Mouse (Mus musculus) CD4-positive, CD25-positive, alpha-beta regulatory T cell, adult 4 months (primary cell): ENCODE measurements around the gene Slc38a8. TPM values are rescaled to one million over a fixed set of nuclear protein-coding genes. Genes with fewer than 3 reads are reported as not detected.
A peak's percentile ranks its signal among the peaks of the same experiment; 100 is the strongest.

Experiments
- ATAC-seq: one replicate; pipeline ENCODE4 v1.8.0; 2017
- polyA plus RNA-seq, 2 experiments: library from polyadenylated mRNA; unstranded; fragments of 100-300 nt; shearing (Covaris generic); gene quantifications; one replicate each; pipeline ENCODE4 v1.2.1; 2017

Gene Slc38a8
- polyA plus RNA-seq, 2 experiments from 2014 or later = not detected

DNA sequence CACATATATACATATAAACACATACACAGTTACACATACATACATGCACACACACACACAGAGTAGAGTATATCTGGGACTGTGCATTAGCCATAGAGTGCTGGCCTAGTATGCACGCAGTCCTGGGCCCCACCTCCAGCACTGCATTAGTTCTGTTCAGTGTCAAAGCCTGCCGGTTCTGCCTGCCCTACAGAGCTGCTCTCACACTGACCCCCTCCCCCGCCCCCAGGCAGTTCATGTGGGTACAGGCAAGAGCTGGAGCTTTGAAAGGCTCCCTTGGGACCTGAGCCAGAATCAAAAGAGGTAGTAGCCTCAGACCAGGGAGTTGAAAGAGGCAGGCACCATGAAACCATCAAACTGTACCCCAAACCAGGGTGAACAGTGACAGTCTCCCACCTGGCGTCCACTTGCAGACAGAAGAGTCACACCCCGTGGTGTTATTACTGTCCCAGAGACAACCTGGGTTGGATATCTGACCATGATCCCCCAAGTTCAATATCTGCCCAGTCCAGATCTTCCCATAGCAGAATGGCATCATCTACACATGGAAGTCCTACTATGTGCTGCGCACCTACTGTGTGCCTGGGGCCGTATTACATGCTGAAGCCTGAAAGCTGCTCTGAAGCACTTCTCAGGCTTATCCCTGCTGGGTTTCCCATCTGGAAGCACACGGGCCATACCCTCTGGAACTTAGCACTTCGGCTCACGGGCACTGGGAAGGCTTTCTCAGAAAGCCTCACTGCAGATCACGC, 17.2 kb downstream of the Slc38a8 start:
- no peak for ATAC-seq

DNA sequence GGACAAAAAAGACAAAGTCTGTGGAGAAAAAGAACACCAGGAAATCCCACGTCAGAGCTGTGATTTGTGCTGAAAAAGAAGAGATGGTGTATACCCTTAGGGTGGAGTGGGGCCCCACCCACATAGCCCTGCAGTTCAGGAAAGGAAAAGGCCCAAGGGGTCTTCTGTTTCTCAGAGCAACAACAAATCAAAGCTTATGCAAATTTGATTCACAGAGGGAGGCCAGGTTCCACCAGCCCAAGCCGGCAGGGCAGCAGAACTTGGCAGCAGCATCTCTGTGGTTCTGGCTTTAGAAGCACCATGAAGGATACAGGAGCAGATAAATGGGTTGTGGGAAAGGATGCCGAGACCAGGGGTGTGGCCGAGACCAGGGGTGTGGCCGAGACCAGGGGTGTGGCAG, 22.8 kb downstream of the Slc38a8 start:
- no peak for ATAC-seq

DNA sequence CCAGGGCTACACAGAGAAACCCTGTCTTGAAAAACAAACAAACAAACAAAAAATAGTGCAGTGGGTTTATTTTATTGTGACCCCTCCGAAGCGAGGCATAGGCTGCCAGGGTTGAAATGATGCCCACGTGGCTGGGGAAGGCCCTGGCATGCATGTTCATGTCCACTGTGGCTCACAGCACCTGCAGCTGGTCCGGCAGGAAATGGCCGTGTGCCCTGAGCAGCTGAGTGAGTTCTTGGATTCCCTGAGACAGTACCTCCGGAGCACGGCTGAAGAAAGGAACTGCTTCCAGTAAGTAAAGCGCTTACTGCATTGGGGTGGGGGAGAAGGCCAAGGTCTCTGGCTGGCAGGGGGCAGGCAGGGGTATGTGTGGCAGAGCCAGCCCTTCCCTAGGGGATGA, 33.4 kb downstream of the Slc38a8 start:
- no peak for ATAC-seq

DNA sequence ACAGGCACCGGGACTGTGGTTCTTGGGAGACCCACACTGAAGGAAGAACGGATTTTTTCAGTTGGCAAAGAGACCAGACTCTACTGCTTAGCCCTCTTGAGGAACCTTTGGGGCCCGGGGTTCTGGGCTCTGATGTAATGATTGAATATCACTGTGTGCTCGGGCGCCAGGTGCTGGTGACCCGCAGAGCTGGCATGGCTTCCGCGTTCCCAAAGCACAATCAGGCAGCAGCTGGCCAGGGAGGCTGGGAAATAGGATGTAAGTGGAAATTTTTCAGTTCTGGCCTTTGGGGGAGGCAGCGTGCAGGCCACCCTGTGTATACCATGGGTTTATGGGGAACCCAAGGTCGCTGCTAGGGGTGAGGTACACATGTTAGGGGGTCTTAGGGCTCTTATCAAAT, 34.7 kb downstream of the Slc38a8 start:
- ATAC-seq = no peak

DNA sequence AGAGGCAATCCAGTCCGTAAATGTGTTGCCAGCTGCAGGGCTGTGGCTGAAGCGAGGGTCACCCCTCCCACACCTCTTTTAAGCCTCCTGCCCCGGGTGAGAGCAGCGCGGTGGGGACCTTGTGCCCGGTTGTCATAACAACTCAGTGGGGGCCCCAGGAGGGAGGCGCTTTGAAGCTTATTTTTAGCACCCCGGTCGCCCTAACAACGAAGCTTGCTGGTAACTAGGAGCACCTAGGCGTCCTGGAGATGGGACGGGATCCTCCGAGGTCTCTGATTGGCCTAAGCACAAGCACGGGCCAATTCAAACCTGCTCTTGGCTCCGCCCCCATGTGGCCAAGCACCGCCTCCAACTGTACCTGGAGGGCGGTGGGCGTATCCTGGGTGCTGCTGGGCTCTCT, 35.4 kb downstream of the Slc38a8 start:
- ATAC-seq = no peak

- ATAC-seq = no peak
Observed at GRCm38 (mm10) chr8:119463709-119464108, 37.8 kb downstream of the Slc38a8 start.

- ATAC-seq = no peak
Observed at GRCm38 (mm10) chr8:119461356-119461755, 40.1 kb downstream of the Slc38a8 start.

GRCm38 (mm10) chr8:119459724-119460123, 41.8 kb downstream of the Slc38a8 start:
- ATAC-seq = no peak

GRCm38 (mm10) chr8:119456045-119456444, 45.5 kb downstream of the Slc38a8 start:
- ATAC-seq = no peak

- ATAC-seq = no peak
Observed at GRCm38 (mm10) chr8:119452919-119453318, 48.6 kb downstream of the Slc38a8 start.

GRCm38 (mm10) chr8:119451131-119451530, 50.4 kb downstream of the Slc38a8 start:
- no peak for ATAC-seq

DNA sequence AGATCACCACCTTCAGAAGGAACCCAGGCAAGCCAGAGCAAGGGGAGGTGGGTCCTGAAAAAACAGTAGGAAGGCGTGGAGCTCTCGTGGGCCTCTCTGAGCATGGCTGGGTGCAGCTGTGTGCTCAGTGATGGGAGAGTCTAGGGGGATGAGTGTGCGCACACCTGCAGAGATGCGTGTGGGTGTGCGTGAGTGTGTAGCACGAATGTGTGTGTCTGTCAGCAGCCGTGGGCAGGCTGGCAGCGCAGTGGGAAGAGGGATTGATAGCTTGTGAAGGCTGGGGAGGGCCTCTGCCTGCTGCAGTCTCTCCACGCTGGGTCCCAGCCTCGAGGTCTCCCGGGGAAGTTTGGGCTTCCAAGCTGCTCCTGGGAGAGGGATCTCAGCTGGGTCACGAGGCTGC, 51.9 kb downstream of the Slc38a8 start:
- ATAC-seq = no peak

GRCm38 (mm10) chr8:119447781-119448170, 53.7 kb downstream of the Slc38a8 start:
- ATAC-seq = no peak

- ATAC-seq = no peak
Observed at GRCm38 (mm10) chr8:119446990-119447780, 54.3 kb downstream of the Slc38a8 start.

DNA sequence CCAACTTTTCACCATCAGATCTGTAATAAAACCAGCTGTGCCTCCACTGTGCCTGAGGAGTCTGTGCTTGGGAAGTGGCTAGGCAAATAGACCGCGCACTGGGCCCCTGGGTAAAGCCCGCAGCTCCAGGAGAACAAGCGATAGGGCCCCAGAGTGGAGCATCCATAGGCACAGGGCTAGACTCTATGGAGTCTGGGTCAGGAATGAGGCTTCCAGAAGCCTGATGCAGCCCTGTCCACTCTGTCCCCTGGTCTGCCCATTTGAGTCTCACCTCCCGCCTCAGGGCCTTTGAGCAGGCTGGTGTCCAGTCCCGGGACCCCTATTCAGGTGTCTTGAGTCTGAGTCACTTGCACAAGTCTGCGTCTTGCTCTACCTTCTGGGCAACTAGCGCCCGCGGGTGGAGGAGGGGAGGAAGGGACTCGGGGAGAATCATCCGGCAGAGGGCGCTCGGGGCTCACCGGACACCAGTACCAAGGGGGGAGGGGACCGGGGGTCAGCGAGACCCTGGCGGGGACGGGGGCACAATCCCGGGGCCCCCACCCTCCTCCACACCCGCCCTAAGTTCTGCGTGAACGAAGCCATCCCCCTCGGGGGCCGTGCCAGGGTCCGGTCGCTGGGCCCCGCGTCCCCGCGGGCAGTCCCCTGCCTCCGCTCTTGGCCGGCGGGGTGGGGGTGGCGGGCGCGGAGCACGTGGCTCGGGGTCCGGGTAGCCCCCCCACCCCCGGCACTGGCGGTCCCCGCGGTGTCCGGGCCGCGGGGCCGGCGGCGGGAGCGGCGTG, 55.1 kb downstream of the Slc38a8 start, which contains the start of gene Necab2:
TSS of gene Necab2 (plus strand) at position 509 of the 779 bp plus-strand sequence.
- ATAC-seq = no peak

DNA sequence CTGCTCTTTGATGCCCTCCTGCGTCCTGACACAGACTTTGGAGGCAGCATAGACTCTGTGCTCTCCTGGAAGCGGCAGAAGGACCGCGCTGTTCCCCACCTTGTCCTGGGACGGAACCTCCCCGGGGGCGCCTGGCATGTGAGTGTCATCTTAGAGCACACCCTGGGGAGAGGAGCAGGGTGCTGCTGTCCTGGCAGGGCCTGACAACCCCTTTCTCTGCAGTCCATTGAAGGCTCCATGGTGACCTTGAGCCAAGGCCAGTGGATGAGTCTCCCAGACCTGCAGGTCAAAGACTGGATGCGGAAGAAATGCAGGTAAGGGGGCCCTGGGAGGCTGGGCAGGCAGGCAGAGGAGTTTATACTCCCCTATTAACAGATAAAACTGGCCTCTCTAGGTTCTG, 58.5 kb downstream of the Slc38a8 start:
- no peak for ATAC-seq

DNA sequence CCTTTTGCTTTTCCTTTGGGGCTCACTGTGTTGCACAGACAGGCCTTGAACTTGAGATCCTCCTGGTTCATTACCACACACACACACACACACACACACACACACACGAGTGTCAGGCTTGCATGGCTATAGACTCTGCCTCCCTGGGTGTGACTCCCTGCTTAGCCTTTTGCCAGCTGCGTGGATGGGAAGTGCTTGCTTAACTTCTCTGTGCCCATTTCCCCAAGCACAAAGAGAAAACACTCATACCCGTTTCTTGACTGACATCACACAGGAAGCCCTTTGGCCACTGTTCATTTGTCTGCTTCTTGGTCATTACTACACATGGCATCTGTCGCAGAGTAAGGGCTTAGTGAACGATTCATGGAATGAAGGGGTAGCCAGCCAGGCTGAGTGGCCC, 59.5 kb downstream of the Slc38a8 start:
- no peak for ATAC-seq

DNA sequence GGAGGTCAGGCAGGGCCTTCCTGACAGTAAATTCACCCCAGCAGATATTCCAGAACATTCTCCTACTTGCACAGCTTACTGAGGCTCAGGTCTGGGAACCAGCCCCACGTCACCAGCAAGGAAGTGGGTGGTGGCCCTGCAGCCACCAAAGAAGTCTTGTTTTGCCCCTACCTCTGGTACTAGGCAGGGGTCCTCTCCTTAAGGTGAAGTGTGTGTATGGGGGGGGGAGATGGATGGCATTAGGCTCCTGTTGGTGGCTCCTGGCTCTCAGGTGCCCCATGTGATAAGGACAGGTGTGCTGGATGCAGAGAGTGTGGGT, 60.6 kb downstream of the Slc38a8 start:
- peak; percentile 82 for ATAC-seq

DNA sequence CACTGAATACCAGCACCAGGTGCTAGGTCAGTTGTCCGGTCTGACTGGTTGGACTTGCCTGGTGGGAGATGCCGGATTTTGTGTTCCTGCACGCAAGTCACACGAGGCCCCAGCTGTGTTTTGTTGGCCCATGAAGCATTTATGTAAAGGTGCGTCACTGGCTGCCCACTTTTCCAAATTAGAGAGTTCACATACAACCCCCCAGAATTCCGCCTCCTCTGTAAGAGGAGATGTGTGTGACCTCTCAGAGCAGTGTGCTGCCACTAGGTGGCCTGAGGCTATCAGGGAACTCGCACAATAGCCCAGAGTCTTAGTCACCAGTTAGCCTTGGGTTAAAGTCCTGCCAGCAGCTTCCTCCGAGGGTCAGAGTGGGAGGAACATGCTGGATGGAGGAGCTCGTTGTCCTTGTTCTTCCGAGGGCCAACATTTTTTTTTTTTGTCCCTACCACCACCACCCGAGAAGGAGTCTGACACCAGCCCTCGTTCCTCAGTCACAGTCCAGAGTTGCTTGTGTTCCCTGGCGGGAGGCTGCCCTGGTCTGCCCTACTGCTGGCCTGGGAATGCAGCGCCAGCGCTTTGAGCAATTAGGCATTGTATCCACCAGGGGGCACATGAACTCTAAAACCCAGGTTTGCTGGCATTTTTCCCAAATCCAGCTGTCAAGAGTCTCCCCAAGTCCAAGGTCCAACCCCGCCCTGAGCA, 61.1 kb downstream of the Slc38a8 start:
- ATAC-seq = peak; percentile 62

DNA sequence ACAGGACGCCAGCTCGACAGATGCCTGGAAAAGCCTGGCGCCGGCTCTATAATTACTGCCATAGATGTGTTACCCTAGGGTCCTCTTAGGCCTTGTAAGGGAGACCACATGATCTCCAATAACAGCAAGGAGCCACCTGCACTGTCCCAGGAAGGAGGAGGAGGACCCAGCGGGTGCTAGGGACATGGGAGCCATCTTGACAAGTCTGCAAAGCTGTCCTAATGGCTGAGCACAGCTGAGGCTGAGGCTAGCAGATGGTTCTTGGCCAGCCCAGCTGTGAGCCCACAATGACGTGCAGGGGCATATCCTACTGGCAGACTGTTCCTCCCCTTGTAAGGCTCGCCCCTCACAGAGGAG, 61.6 kb downstream of the Slc38a8 start:
- no peak for ATAC-seq

- ATAC-seq = no peak
Observed at GRCm38 (mm10) chr8:119439424-119439823, 62.1 kb downstream of the Slc38a8 start.

DNA sequence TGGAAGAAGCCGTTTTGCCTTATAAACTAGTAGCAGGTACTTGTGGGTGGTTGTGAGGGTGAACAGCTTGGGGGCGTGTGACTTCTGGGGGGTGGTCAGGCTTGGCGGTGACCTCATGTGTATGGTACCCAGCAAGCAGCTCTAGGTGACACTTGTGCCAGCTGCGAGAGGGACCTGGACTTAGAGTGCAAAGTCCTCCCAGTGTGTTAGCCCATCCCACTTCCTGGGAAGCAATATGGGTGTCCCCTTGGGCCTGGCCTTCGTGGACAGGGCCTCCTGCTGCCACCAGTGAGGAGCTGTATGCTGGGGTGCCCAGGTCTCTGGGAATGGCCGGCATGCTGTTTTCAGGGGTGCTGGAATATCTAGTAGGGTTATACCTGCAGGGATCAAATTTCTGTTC, 62.6 kb downstream of the Slc38a8 start:
- ATAC-seq = no peak

DNA sequence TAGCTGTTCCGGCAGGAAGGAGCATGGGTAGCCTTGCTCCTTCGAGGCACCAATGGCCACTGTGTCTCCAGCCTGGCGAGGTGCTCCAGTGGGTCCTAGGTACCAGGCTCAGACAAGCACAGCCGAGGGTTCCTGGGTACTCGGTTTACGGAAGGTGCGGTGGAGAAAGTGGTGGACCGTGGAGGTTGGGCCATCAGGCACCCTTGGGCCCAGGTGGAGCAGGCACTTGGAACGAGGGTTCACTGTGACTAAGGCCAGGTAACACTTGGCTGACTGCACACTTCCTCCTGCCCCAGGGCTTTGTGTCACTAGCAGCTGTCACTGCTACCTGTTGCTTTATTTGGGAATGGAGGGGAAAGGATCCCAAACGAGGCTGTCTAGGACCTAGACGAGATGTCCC, 64.0 kb downstream of the Slc38a8 start:
- no peak for ATAC-seq
